Mouse (Mus musculus): Measurements from ENCODE around the gene Strada. TPM values are rescaled to one million over a fixed set of nuclear protein-coding genes. Genes with fewer than 3 reads are reported as not detected.

Strada gene
- polyA plus RNA-seq (2014; fragmentation: Illumina TruSeq; extraction: RNeasy Lipid Tissue Mini Kit (QIAGEN cat#74804); ENCODE audit: low read depth, low replicate concordance): 72.2 TPM

DNA sequence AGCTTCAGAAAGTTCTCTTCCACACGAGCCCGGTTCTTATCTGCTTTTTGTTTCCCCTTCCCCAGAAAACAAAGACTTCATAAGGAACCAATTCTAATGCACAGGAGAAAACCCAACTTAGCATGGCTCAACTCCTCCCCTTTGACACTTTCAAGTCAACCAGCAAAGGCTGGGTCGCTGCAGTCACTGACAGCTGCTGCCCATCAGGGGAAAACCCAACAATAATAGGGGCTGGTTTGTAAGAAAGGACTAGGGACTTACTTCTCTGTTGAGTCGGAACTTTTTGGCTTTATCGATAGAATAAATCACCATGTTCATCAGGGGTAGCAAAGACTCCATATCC, at the start of gene Strada:
Strada (minus strand) TSS at position 46 of the 343 bp plus-strand sequence.

DNA sequence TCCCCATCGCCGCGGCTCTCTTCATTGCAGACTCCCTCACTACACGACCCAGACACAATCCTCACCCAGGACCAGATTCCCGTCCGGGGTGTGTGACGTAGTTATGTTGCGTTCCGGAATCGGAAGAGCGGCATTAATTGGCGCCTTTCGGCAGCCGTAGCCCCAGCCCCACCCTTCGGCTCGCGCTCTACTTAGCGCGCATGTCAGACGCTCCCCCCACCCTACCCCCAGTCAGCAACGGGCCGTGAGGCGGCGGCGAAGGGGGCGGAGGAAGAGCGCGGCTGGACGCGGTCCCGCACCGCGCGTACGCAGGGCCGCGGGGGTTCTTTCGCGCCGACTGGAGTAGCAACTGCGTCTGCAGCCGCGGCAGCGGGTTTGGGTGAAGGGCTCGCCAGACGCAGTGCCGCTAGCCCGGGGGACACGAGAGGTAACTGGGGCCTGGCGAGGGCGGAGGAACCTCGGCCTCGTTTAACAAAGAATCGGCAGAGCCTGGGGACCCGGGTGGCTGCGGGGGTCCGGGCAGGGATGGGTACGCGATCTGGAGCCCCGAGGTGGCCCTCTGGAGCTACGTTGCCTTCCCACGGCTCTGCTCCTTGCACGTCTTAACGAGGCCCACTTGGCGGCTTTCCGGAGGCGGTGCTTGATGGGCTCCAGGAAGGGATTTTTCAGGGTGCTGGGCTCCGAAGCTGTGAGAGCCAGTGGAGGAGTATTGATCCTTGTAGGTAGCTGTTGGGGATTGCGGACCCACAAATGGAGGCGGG, 14.9 kb upstream of the Strada start, which contains the start of gene Ddx42:
Ddx42 (plus strand) TSS at position 197 of the 761 bp plus-strand sequence.

GRCm38 (mm10) chr11:106215927-106216729, 14.2 kb upstream of the Strada start, which contains the start of gene Ccdc47:
TSS of gene Ccdc47 (minus strand) at chr11:106216344.

GRCm38 (mm10) chr11:106160841-106161721, 40.9 kb downstream of the Strada start, which contains the start of the genes Gm10840 and Limd2:
TSS of gene Gm10840 (plus strand) at chr11:106160850.
TSS of gene Limd2 (minus strand) at chr11:106160860.

Other genes with a start within 250 kb of the Strada start
- 5.1 TPM for gene Cyb561, start 248.8 kb downstream of the Strada start, polyA plus RNA-seq (2014; fragmentation: Illumina TruSeq; extraction: RNeasy Lipid Tissue Mini Kit (QIAGEN cat#74804); ENCODE audit: low read depth, low replicate concordance)
- 208 TPM for gene Ace, start 234.2 kb downstream of the Strada start, polyA plus RNA-seq (2014; fragmentation: Illumina TruSeq; extraction: RNeasy Lipid Tissue Mini Kit (QIAGEN cat#74804); ENCODE audit: low read depth, low replicate concordance)
- 19.8 TPM for gene Ace3, start 207.5 kb downstream of the Strada start, polyA plus RNA-seq (2014; fragmentation: Illumina TruSeq; extraction: RNeasy Lipid Tissue Mini Kit (QIAGEN cat#74804); ENCODE audit: low read depth, low replicate concordance)
- not detected for gene Kcnh6, start 194.0 kb downstream of the Strada start, polyA plus RNA-seq (2014; fragmentation: Illumina TruSeq; extraction: RNeasy Lipid Tissue Mini Kit (QIAGEN cat#74804); ENCODE audit: low read depth, low replicate concordance)
- gene Dcaf7, start 165.3 kb downstream of the Strada start, polyA plus RNA-seq (2014; fragmentation: Illumina TruSeq; extraction: RNeasy Lipid Tissue Mini Kit (QIAGEN cat#74804); ENCODE audit: low read depth, low replicate concordance): 26.9 TPM
- 2.2 TPM for gene Taco1, start 136.1 kb downstream of the Strada start, polyA plus RNA-seq (2014; fragmentation: Illumina TruSeq; extraction: RNeasy Lipid Tissue Mini Kit (QIAGEN cat#74804); ENCODE audit: low read depth, low replicate concordance)
- gene Map3k3, start 117.6 kb downstream of the Strada start, polyA plus RNA-seq (2014; fragmentation: Illumina TruSeq; extraction: RNeasy Lipid Tissue Mini Kit (QIAGEN cat#74804); ENCODE audit: low read depth, low replicate concordance): 4.4 TPM
- 1.4 TPM for gene Gm10840, start 41.3 kb downstream of the Strada start, polyA plus RNA-seq (2014; fragmentation: Illumina TruSeq; extraction: RNeasy Lipid Tissue Mini Kit (QIAGEN cat#74804); ENCODE audit: low read depth, low replicate concordance)
- gene Limd2, start 41.3 kb downstream of the Strada start, polyA plus RNA-seq (2014; fragmentation: Illumina TruSeq; extraction: RNeasy Lipid Tissue Mini Kit (QIAGEN cat#74804); ENCODE audit: low read depth, low replicate concordance): 106 TPM
- 42.5 TPM for gene Ccdc47, start 14.2 kb upstream of the Strada start, polyA plus RNA-seq (2014; fragmentation: Illumina TruSeq; extraction: RNeasy Lipid Tissue Mini Kit (QIAGEN cat#74804); ENCODE audit: low read depth, low replicate concordance)
- 47.3 TPM for gene Ddx42, start 14.8 kb upstream of the Strada start, polyA plus RNA-seq (2014; fragmentation: Illumina TruSeq; extraction: RNeasy Lipid Tissue Mini Kit (QIAGEN cat#74804); ENCODE audit: low read depth, low replicate concordance)
- 18.6 TPM for gene Ftsj3, start 53.9 kb upstream of the Strada start, polyA plus RNA-seq (2014; fragmentation: Illumina TruSeq; extraction: RNeasy Lipid Tissue Mini Kit (QIAGEN cat#74804); ENCODE audit: low read depth, low replicate concordance)
- 40.5 TPM for gene Psmc5, start 54.0 kb upstream of the Strada start, polyA plus RNA-seq (2014; fragmentation: Illumina TruSeq; extraction: RNeasy Lipid Tissue Mini Kit (QIAGEN cat#74804); ENCODE audit: low read depth, low replicate concordance)
- 13.1 TPM for gene Smarcd2, start 70.8 kb upstream of the Strada start, polyA plus RNA-seq (2014; fragmentation: Illumina TruSeq; extraction: RNeasy Lipid Tissue Mini Kit (QIAGEN cat#74804); ENCODE audit: low read depth, low replicate concordance)
- gene Tcam1, start 74.5 kb upstream of the Strada start, polyA plus RNA-seq (2014; fragmentation: Illumina TruSeq; extraction: RNeasy Lipid Tissue Mini Kit (QIAGEN cat#74804); ENCODE audit: low read depth, low replicate concordance): 34.8 TPM
- not detected for gene Gh, start 99.7 kb upstream of the Strada start, polyA plus RNA-seq (2014; fragmentation: Illumina TruSeq; extraction: RNeasy Lipid Tissue Mini Kit (QIAGEN cat#74804); ENCODE audit: low read depth, low replicate concordance)
- not detected for gene Cd79b, start 112.6 kb upstream of the Strada start, polyA plus RNA-seq (2014; fragmentation: Illumina TruSeq; extraction: RNeasy Lipid Tissue Mini Kit (QIAGEN cat#74804); ENCODE audit: low read depth, low replicate concordance)
- gene Scn4a, start 151.1 kb upstream of the Strada start, polyA plus RNA-seq (2014; fragmentation: Illumina TruSeq; extraction: RNeasy Lipid Tissue Mini Kit (QIAGEN cat#74804); ENCODE audit: low read depth, low replicate concordance): 0.29 TPM
- not detected for gene Prr29, start 163.3 kb upstream of the Strada start, polyA plus RNA-seq (2014; fragmentation: Illumina TruSeq; extraction: RNeasy Lipid Tissue Mini Kit (QIAGEN cat#74804); ENCODE audit: low read depth, low replicate concordance)
- not detected for gene Icam2, start 185.9 kb upstream of the Strada start, polyA plus RNA-seq (2014; fragmentation: Illumina TruSeq; extraction: RNeasy Lipid Tissue Mini Kit (QIAGEN cat#74804); ENCODE audit: low read depth, low replicate concordance)

Measured in testis, adult 10 weeks (tissue).